8 mouse cellular contexts compared by ENCODE assay signal in the genomic region with DNA sequence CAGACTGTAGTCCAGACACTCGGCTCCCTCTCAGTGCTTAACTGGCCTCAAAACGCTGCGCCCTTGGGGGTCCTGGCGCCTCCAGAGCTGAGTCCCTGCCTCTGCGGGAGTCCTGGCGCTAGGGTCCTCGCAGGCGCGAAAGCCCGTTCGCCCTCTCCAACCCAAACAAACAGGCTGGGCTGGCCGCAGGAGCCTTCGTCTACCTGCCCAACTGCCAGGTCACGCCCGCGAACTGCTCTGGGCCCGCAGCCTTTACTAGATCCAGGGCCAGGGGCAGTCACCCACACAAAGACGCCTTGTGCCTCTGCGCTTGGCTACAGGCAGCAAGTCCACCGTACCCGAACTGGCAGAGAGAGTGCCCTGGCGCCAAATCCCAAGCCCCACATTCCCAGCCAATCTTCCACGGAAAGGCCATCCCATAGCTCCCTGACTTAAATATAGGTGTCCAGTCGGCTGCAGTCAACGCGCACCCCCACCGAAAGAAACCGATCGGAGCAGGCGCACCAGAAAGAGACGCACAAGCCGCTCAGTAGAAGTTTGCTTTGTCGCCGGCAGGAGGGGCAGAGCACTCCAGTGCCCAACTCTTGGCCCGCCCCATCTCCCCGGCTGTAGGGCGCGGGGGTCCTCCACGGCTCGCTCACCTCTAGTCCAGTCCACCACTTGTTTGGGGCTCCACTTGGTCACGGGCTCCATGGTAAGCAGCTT. TPM values are rescaled to one million over a fixed set of nuclear protein-coding genes. Genes with fewer than 3 reads are reported as not detected.
DNase-seq lines count a peak whose midpoint lies in the region; ATAC-seq lines count a peak whose summit lies in the region.

No protein-coding gene starts in this region.

- peak overlapping the region; percentile 85 for H3K4me3 ChIP-seq in intestine, embryonic 15.5 days (replicated peaks)

- under 1% methylated on average over 41 of the region's 41 CpGs for WGBS in intestine, embryonic 15.5 days

- peaks cover 27% of the 10 kb centered on the region for H3K4me1 ChIP-seq in intestine, embryonic 15.5 days (replicated peaks)

- DNase-seq in adrenal gland, adult 8-10 months = peak; percentile 80
- peak; percentile 68 for DNase-seq in embryo, embryonic 11.5 days (ENCODE audit: low read depth, low spot score)
- DNase-seq in gastrocnemius, postnatal 36 days = peak; percentile 44 to 73
- DNase-seq in left cerebral cortex, postnatal 25 days (ENCODE audit: low spot score in 2 of 2) = peak; percentile 44 to 59
- peak; percentile 68 to 72 for DNase-seq in right cerebral cortex, postnatal 10 days (ENCODE audit: low spot score in 2 of 2)
- peak; percentile 70 for DNase-seq in urinary bladder, postnatal 25 days (ENCODE audit: low spot score)

- no peaks in the 10 kb centered on the region for H3K27me3 ChIP-seq in intestine, embryonic 15.5 days (replicated peaks)

- intact Hi-C loops in gastrocnemius, postnatal 36 days (cut with DNase I) = loop anchor here (5.0 kb wide), 2 partner anchors 61 to 99 kb away; no protein-coding TSS in a partner anchor
- intact Hi-C loops in left cerebral cortex, postnatal 25 days (cut with DNase I) = no loop called here

- H3K27ac ChIP-seq in intestine, embryonic 15.5 days = peak overlapping the region; percentile 92

- H3K4me2 ChIP-seq in intestine, embryonic 15.5 days (replicated peaks) = peak overlapping the region; percentile 88

- H3K36me3 ChIP-seq in intestine, embryonic 15.5 days = no peaks in the 10 kb centered on the region

- no peaks in the 10 kb centered on the region for H3K9me3 ChIP-seq in intestine, embryonic 15.5 days

- peak; percentile 86 for ATAC-seq in intestine, embryonic 15.5 days
- peak; percentile 72 for ATAC-seq in megakaryocyte-erythroid progenitor cell, adult 5-6 weeks (replicated peaks; ENCODE audit: low FRiP score, low TSS enrichment, poor library complexity, severe bottlenecking)

- peak overlapping the region; percentile 90 for H3K9ac ChIP-seq in intestine, embryonic 15.5 days

RNA-seq across cellular contexts. Expression of gene Cnksr3, which starts 0.9 kb away (rescaled TPM):
- total RNA-seq in adrenal gland, adult 8-10 months (2022) = 10 to 100 TPM; 15.9 to 17.5 (median 15.9) TPM
- 1 to 10 TPM; 4.6 to 4.7 TPM for total RNA-seq in gastrocnemius, postnatal 36 days (2021)
- 12.6 and 13.6 TPM in 2 replicates for polyA plus RNA-seq in intestine, embryonic 15.5 days (2015; fragmentation: Nextera tagmentation; extraction: Ambion mirVana)
- total RNA-seq in left cerebral cortex, postnatal 25 days (2021) = 1 to 10 TPM; 5.3 to 7.3 TPM
- 9.3 and 9.6 TPM in 2 replicates for total RNA-seq in megakaryocyte-erythroid progenitor cell, adult 5-6 weeks (2014; fragmentation: Nextera tagmentation)
- total RNA-seq in megakaryocyte-erythroid progenitor cell, adult 5-6 weeks (2017) = 6.7 and 7.1 TPM in 2 replicates

Comparison
In these comparisons a context has a peak if more than half of its experiments do, and no peak if none do; other contexts are left out.
1. Peak in every context shown above with its lines: DNase-seq, ATAC-seq, H3K4me3 ChIP-seq and H3K27ac ChIP-seq.